16 mouse cellular contexts compared by ENCODE assay signal in genomic region chrX:110335013-110335412, GRCm38 (mm10).
DNase-seq lines count a peak whose midpoint lies in the region; TF ChIP-seq lines count a peak whose summit lies in the region.
"Had no signal": no experiment of that assay in that cellular context is flagged by ENCODE, and none has a peak within 500 bp of the region (broad histone marks: within the 10 kb centered on the region; RNA-seq: fewer than 3 reads in every experiment).

No protein-coding gene starts in this region.

- no peak for TF ChIP-seq POLR2A in MEL (IDR thresholded peaks at IDR 0.05; ENCODE audit: control insufficient read depth in 1 of 2, insufficient read depth in 1 of 2, low read depth in 1 of 2, low read length in 2 of 2, poor library complexity in 1 of 2)

- no peak for TF ChIP-seq RAD21 in MEL (IDR thresholded peaks at IDR 0.05; ENCODE audit: low read depth, low read length)

- peaks cover 0 to 28% of the 10 kb centered on the region in 2 experiments; a peak in 2 of 4 replicates for H3K36me3 ChIP-seq in MEL (ENCODE audit: control insufficient read depth in 1 of 2, insufficient read depth in 2 of 2, low read length in 2 of 2)
- H3K36me3 ChIP-seq: G1E had no signal

- peak; percentile 86 for DNase-seq in MEL (ENCODE audit: low read depth, low spot score)
- DNase-seq in layer of hippocampus, adult 11-12 months (ENCODE audit: low spot score) = no peak
- DNase-seq: adrenal gland, adult 2 months; adrenal gland, adult 8-10 months; adrenal gland, postnatal 10 days; adrenal gland, postnatal 14 days; adrenal gland, postnatal 25 days; adrenal gland, postnatal 36 days; B cell, adult 2 months; cerebellum, adult 11 months; cerebellum, adult 11-12 months; cerebellum, adult 18-20 months; cerebellum, adult 2 months; cerebellum, adult 8-10 months had no signal

- H3K4me3 ChIP-seq in MEL (ENCODE audit: control insufficient read depth in 1 of 2, insufficient read depth in 1 of 2, low read depth in 2 of 2, low read length in 2 of 2) = no peak overlapping the region

- H3K27me3 ChIP-seq in MEL (ENCODE audit: control insufficient read depth in 1 of 2, insufficient read depth in 2 of 2, low read length in 2 of 2) = no peaks in the 10 kb centered on the region
- H3K27me3 ChIP-seq: CH12.LX had no signal

- no peaks in the 10 kb centered on the region for H3K9me3 ChIP-seq in MEL (replicated peaks; ENCODE audit: insufficient read depth, low read length)
- H3K9me3 ChIP-seq: G1E had no signal

- H3K4me1 ChIP-seq in MEL (ENCODE audit: control insufficient read depth in 1 of 2, insufficient read depth in 2 of 2, low read length in 2 of 2) = peaks cover 9 to 25% of the 10 kb centered on the region in 2 experiments

- TF ChIP-seq CTCF in MEL (IDR thresholded peaks at IDR 0.05 in 2 of 3, conservative IDR thresholded peaks at IDR 0.05 in 1 of 3; ENCODE audit: control insufficient read depth in 1 of 3, insufficient read depth in 1 of 3, low read depth in 2 of 3, low read length in 3 of 3, poor library complexity in 1 of 3, severe bottlenecking in 1 of 3) = no peak

- H3K9ac ChIP-seq in MEL (ENCODE audit: control insufficient read depth, low read depth, low read length, poor library complexity, severe bottlenecking) = peak overlapping the region; percentile 45; the same call in 1 of the 2 replicates

- H3K79me2 ChIP-seq in MEL (ENCODE audit: control insufficient read depth, insufficient read depth, low read length, poor library complexity) = no peaks in the 10 kb centered on the region

- TF ChIP-seq EP300 in MEL (IDR thresholded peaks at IDR 0.05; ENCODE audit: low read depth in 1 of 2, low read length in 2 of 2) = peak; percentile 98

- H3K27ac ChIP-seq in MEL (ENCODE audit: control insufficient read depth, low read depth, low read length) = peak overlapping the region; percentile 99

TF ChIP-seq in MEL, 35 proteins besides CTCF, POLR2A, EP300 and RAD21:
- no peak for TF ChIP-seq MAZ (IDR thresholded peaks at IDR 0.05; ENCODE audit: low read depth, low read length)
- TF ChIP-seq CHD1 (IDR thresholded peaks at IDR 0.05; ENCODE audit: low read depth, low read length) = no peak
- no peak for TF ChIP-seq USF2 (IDR thresholded peaks at IDR 0.05; ENCODE audit: borderline replicate concordance in 1 of 2, insufficient read depth in 1 of 2, low read depth in 1 of 2, low read length in 2 of 2)
- no peak for TF ChIP-seq MAX (IDR thresholded peaks at IDR 0.05; ENCODE audit: low read length)
- TF ChIP-seq SMC3 (IDR thresholded peaks at IDR 0.05; ENCODE audit: low read depth, low read length) = no peak
- TF ChIP-seq SIN3A (IDR thresholded peaks at IDR 0.05; ENCODE audit: low read length) = peak; percentile 67; the same call in 1 of the 2 replicates
- no peak for TF ChIP-seq POLR2AphosphoS2 (IDR thresholded peaks at IDR 0.05; ENCODE audit: low read length)
- TF ChIP-seq CHD2 (IDR thresholded peaks at IDR 0.05; ENCODE audit: low read length) = no peak
- TF ChIP-seq E2F4 (IDR thresholded peaks at IDR 0.05; ENCODE audit: borderline replicate concordance, low read depth, low read length) = no peak
- TF ChIP-seq MAFK (IDR thresholded peaks at IDR 0.05; ENCODE audit: borderline replicate concordance, low read depth, low read length) = peak; percentile 36; the same call in 1 of the 2 replicates
- TF ChIP-seq ZC3H11A (IDR thresholded peaks at IDR 0.05; ENCODE audit: low read depth, low read length) = 0 out of 2 replicates have a peak, but pooled peaks have one; percentile 27
- peak; percentile 70; the same call in 1 of the 2 replicates for TF ChIP-seq ELF1 (IDR thresholded peaks at IDR 0.05; ENCODE audit: low read depth, low read length)
- no peak for TF ChIP-seq USF1 (IDR thresholded peaks at IDR 0.05; ENCODE audit: low read depth, low read length)
- TF ChIP-seq TCF12 (IDR thresholded peaks at IDR 0.05; ENCODE audit: low read depth, low read length) = peak; percentile 95
- TF ChIP-seq HCFC1 (IDR thresholded peaks at IDR 0.05; ENCODE audit: low read depth, low read length) = 0 out of 2 replicates have a peak, but pooled peaks have one; percentile 14
- peak; percentile 99 for TF ChIP-seq GATA1 (IDR thresholded peaks at IDR 0.05; ENCODE audit: low read depth, low read length)
- no peak for TF ChIP-seq KAT2A (conservative IDR thresholded peaks at IDR 0.05; ENCODE audit: low read depth, low read length)
- no peak for TF ChIP-seq NELFE (IDR thresholded peaks at IDR 0.05; ENCODE audit: low read depth, low read length)
- TF ChIP-seq RCOR1 (IDR thresholded peaks at IDR 0.05; ENCODE audit: low read depth, low read length) = peak; percentile 93
- TF ChIP-seq ZNF384 (IDR thresholded peaks at IDR 0.05; ENCODE audit: low read depth, low read length) = peak; percentile 42; the same call in 1 of the 2 replicates
- TF ChIP-seq NRF1 (IDR thresholded peaks at IDR 0.05; ENCODE audit: insufficient read depth, low read depth, low read length, poor library complexity, severe bottlenecking) = no peak
- TF ChIP-seq JUND (IDR thresholded peaks at IDR 0.05; ENCODE audit: low read depth, low read length) = no peak
- TF ChIP-seq MYC (IDR thresholded peaks at IDR 0.05; ENCODE audit: low read depth, low read length) = no peak
- no peak for TF ChIP-seq ZMIZ1 (IDR thresholded peaks at IDR 0.05; ENCODE audit: low read depth, low read length)
- TF ChIP-seq MYB (IDR thresholded peaks at IDR 0.05; ENCODE audit: low read depth, low read length) = peak; percentile 91
- 0 out of 2 replicates have a peak, but pooled peaks have one; percentile 13 for TF ChIP-seq TBP (IDR thresholded peaks at IDR 0.05; ENCODE audit: low read depth, low read length)
- TF ChIP-seq MXI1 (IDR thresholded peaks at IDR 0.05; ENCODE audit: low read depth, low read length) = no peak
- TF ChIP-seq BHLHE40 (IDR thresholded peaks at IDR 0.05; ENCODE audit: borderline replicate concordance, low read depth, low read length) = no peak; the same call in 1 of the 2 replicates
- no peak for TF ChIP-seq ZKSCAN1 (IDR thresholded peaks at IDR 0.05; ENCODE audit: low read depth, low read length)
- TF ChIP-seq UBTF (IDR thresholded peaks at IDR 0.05; ENCODE audit: borderline replicate concordance, insufficient read depth, low read depth, low read length) = no peak
- TF ChIP-seq GABPA (IDR thresholded peaks at IDR 0.05; ENCODE audit: low read depth, low read length) = no peak
- no peak for TF ChIP-seq POLR2AphosphoS5 (IDR thresholded peaks at IDR 0.05; ENCODE audit: borderline replicate concordance, low read depth, low read length)
- TF ChIP-seq TAL1 (IDR thresholded peaks at IDR 0.05; ENCODE audit: low read length) = peak; percentile 66
- TF ChIP-seq MEF2A (IDR thresholded peaks at IDR 0.05; ENCODE audit: extremely low read depth, insufficient replicate concordance, low read depth, low read length, poor library complexity, severe bottlenecking) = no peak; the same call in 1 of the 2 replicates
- peak; percentile 88 for TF ChIP-seq ETS1 (IDR thresholded peaks at IDR 0.05; ENCODE audit: low read depth, low read length)
